Mouse (Mus musculus) ZHBTc4 (cell line): ENCODE measurements at regions not wholly inside any gene's neighbourhood (a gene's known extent, or its start where the extent isn't known, plus 50 kb on each side); places are given as distances from the start of the nearest gene placed in this dataset.

ENCODE experiments used
- DNase-seq: peaks from one replicate; pipeline ENCODE4 v3.0.0-alpha.2; 2011; ENCODE audit warnings: low read depth, low spot score

DNA sequence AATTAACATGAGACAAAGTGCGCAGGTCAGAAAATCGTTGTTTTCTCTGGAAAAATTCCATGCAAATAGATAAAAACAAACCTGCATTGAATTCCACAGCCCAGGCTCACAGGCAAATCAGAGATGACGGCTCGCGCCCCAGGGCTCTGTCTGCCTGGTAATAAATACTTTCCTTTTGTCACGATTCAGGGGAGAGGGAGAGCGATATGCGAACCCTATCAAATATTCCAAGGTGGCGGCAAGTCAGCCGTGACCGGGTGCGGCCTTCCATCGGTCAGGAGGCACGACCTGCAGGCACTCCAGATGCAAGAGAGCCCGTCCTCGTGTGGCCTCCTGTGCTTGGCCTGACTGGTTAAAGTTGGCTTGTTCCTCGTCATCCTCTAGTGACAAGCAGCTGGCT is 94.5 kb upstream of the Gsc start:
- no peak for DNase-seq

DNA sequence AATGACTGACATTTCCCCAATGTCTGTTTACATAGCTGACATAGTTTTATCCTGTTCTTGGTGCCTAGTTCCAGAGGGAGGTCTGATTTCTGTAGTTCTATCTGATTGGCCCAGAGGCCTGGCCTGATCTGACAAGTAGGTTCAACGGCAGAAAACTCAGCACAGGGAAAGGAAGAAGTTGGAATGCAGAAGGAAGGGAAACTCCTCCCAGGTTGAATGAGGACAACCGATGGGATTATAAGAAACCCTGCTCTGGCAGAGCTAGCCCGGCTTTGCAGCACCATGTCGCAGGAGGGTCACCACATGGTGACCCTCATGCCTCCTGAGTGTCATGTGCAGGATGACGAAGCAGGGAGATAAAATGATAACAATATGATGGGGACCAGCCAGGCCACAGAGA is 89.8 kb upstream of the Gsc start:
- DNase-seq, result no peak

DNA sequence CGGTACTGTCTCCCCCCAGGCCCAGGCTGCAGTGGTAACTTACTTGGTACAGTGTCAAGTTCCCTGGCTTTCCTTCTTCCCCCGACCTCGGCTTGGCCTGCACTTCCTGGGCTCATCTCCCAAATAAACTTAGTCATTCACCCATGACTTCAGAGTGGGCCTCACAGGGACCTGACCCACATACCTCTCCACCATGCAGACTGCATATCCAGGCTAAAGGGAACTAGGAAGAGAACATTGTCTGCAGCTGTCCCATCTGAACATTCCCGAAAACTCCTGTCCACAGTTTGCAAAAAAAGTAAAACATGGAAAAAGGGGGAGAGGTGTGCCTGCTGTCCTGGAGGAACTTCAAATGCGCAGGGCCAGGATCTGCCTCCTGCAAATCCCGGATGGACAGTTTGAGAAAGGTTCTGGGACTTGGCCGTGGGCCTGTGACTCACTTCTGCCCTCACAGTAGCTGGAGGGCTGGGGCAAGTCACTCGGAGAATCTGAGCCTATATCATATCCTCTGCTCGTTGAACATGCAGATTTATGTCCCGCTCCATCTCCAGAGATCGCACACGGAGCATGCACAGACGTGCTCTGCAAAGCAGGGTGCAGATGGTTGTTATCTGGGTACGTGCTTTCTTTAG is 87.9 kb upstream of the Gsc start:
- no peak for DNase-seq

DNA sequence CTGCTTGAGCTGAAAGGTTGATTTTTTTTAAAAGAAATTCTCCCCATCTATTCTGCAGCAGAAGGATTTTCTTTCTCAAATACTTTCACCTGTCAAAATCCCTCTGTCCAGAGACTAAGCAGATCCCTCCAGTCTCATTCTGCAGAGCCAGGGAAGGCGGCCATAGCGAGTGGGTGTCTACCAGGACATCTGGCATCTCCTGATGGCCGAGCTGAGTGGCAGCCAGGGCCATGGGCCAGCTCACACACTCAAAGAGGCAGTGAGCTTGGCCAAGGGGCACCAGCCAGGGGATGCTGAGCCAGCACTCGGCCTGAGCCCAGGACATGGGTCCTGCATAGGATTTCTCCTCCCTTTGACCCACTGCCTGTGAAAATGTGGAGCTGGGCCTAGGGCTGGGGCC is 84.6 kb upstream of the Gsc start:
- no peak for DNase-seq

DNA sequence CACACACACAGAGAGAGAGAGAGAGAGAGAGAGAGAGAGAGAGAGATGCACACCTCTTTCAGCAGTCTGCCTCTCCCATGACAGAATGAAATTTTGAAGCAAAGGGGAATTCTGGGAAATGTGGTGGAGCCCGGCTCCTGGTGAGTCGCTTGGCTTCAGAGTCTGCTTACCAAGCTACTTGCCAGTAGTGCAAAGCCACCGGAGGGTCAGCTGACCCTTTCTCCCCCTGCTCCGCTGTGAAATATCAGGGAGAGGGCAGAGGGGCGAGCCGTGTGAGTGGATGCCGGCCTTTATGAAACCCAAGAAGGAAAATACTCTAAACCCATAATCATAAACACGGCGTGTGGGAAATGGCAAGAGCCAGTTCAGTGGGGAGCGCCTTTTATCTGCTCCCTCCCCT is 84.2 kb upstream of the Gsc start:
- DNase-seq, result no peak

DNA sequence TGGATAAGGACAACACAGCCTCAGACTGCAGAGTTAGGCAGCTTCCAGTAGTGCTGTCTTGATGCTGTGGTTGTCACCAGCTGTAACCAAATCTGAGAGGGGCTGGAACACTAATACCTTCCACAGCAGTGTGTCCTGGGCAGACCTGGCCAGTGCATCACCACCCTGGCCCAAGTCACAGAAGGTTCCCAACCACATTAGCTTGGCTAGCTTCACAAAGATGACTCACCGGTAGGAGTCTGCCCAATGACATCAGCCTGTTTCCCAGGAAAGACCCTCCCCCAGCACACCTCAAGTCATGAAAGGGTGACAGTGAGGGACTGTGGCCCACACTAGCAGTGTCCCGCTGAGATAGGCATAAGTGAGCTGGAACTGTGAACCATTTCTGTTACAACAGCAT is 75.5 kb upstream of the Gsc start:
- DNase-seq, result no peak

DNA sequence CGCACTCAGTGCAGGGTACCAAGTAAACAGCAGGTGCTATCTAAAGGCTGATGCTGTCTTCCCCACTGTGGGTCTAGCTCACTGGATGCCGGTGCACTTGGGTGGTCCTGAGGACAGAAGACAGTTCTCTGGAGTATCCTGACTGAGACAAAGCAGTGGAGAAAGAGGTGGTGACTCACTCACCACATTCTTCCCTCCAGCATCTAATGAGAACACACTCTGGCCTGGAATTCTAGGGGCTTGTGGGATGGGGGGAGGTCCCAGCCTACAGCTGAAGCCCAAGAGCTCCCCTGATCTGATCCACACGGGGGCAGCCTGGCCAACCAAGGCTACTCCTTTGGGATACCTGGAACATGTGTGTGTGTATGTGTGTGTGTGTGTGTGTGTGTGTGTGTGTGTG is 74.4 kb upstream of the Gsc start:
- no peak for DNase-seq

DNA sequence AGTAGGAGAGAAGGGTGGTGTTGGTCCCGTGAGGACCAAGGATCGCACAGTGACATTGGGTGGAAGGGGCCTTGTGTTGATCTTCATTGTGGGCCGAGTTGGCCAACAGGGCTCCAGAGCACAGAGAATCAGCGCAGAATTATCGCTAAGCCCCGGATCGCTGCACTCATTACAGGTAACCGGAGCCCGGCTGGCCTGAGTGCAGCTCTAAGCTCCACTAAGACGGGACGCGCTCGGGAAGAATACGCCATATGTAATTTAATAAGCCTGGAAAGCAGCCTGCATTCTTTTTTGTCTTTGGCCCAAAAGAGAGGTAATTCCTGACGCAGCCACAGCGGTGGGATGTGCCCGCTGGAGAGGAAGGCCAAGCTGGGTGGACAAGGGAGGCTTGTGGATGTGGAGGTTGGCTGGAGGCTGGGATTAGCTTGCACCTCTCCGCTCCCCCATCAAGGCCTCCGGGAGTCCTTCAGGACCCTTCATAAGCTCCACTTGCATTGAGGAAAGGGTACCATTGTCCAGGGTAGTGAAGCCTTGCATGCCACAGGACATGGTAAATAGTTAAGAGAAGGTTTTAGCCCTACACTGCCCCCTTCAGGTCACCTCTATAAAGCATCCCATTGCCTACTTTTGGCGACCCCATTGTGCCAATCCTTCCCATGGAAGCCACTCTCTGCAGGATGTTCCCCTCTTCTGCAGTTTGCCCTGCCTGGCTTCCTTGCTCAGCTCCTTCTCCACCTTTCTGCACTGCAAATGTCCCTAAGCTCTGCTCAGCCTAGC is 73.1 kb upstream of the Gsc start:
- DNase-seq, result peak; percentile 77

DNA sequence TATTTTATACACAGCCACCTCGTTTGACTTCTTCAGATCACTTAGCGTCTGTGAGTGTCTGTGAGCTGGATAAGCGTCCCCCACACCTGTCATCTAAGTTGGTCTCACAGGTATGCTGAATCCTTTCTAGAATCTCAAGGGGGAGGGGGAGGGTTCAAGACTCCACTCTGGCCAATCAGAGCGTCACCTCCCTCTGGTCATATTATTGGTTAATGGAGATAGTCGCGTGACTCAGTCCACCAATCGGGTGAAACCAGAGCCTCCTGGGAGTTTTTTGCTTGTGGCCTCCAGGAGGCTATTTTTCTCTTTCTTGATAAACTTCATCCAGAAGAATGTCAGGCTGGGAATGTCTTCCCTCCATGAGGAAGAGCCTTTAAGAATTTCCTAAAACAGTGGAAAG is 66.8 kb upstream of the Gsc start:
- peak; percentile 79 for DNase-seq

DNA sequence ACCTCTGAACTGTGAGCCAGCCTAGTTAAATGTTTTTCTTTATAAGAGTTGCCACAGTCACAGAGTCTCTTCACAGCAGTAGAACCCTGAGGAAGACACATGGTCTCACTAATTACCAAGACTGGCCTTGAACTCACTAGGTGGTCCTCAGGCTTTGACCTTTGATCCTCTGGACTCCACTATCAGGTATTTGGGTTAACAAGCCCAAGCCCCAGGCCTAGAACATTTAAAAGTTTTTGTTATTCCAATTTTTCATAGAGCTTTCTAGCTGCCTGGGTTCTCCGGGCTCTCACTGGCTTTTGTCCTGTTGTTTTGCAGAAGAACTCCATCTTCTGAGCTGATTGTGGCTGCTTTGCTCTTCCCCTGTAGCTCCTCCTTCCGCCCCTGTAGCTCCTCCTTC is 65.3 kb upstream of the Gsc start:
- peak; percentile 91 for DNase-seq

DNA sequence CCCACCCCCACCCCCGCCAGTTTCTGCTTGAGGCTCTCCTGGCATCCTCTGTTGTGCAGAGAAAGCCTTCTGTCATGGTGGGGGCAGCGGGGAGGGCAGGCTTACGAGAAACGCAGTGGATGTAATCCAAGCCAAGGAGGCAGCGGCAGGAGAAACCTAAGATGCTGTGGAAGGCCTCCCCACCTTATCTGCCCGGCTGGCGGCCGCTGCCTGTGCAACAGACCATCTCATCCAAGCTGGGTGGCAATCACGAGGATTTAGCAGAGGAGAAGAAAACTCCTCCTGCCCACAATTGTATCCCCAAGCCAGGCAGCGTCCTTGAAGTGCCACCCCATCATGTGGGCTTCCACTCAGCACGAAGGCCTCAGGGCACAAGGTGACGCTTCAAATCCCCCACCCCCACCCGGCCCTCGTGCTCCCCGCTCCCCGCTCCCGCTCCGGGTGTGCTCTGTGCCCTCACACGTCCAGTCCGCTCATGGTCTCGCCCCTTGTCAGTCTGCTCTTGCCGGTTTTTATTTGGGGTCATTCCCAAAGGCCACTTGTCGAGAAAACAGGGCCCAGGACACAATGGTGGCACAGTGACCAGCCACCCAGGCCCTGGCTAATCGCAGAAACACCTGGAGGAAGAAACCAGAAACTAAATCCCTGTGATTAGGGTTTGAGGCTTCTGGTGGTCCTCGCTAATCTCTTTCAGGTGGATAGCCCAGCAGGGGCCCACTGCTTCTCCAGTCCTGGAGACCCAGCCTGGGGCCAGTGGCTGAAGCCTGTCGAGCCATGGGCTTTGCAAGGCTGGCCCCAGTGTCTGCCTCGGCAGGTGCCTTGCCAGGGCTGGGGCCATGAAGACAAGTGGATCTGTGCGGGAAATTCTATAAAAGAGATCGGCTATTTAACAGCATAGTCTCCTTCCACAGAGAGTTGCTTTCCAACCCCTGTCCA is 58.6 kb upstream of the Gsc start:
- DNase-seq, result no peak

DNA sequence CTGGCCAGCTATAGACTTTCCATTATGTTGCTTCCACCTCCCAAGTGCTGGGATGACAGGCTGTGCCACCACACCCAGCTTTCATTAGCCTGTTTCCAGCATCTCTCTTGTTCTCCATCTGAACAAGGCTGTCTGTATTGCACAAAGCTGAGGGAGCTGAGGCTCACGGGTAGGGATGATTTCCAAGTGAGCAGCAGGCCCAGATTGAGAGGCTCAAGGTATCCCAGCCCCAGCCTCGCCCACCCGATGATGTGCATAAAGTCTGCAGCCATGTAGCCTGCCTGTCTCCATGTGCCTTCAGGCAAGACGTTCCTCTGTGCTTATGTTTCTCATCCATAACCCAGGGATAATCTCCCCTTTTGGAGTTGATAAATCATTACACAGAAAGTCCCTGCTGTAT is 57.5 kb upstream of the Gsc start:
- DNase-seq, result no peak
